Mouse (Mus musculus): Measurements from ENCODE around the gene Fzd10.

- TF ChIP-seq POLR2A (IDR thresholded peaks at IDR 0.05; ENCODE audit: control insufficient read depth, extremely low read depth, insufficient read depth, low read length, poor library complexity) (no peak), CTCF (IDR thresholded peaks at IDR 0.05; ENCODE audit: borderline replicate concordance, control insufficient read depth, extremely low read depth, insufficient read depth, low read length, poor library complexity) (no peak)
These were observed 29.8 kb upstream of the Fzd10 start for GRCm38 (mm10) chr5:128570848-128571247.

Measured in thymus, adult 2 months (tissue).